Mouse (Mus musculus): ENCODE measurements around the gene Klf1. TPM values are rescaled to one million over a fixed set of nuclear protein-coding genes. Genes with fewer than 3 reads are reported as not detected.

Klf1 gene
- total and polyA plus RNA-seq, 3 experiments, result 0.08 to 0.16 TPM; not detected in 1

GRCm38 (mm10) chr8:84925557-84925956 is 23.8 kb downstream of the Klf1 start:
- WGBS, result 57% methylated on average over 7 of the region's 7 CpGs
- intact Hi-C loops (cut with DNase I), result no loop called here
- Histone ChIP-seq H3K9ac (ENCODE audit: low read depth, low read length) (no peak overlapping the region), H3K4me1 (ENCODE audit: control insufficient read depth, insufficient read depth, low read length) (no peaks in the 10 kb centered on the region), H3K4me3 (no peak overlapping the region), H3K27me3 (ENCODE audit: control insufficient read depth, insufficient read depth, low read length) (peaks cover 5% of the 10 kb centered on the region; the same call in 1 of the 2 replicates), H3K36me3 (ENCODE audit: control insufficient read depth, insufficient read depth, low read length) (no peaks in the 10 kb centered on the region), H3K79me2 (replicated peaks; ENCODE audit: control insufficient read depth, insufficient read depth, low read length) (no peaks in the 10 kb centered on the region), H3K27ac (no peak overlapping the region)
- no peak for TF ChIP-seq CTCF (IDR thresholded peaks at IDR 0.05)
- no peak for TF ChIP-seq EP300 (IDR thresholded peaks at IDR 0.05; ENCODE audit: insufficient read depth, low read depth, low read length)
- no peak for TF ChIP-seq POLR2A (IDR thresholded peaks at IDR 0.05; ENCODE audit: insufficient read depth, low read depth, low read length)
- DNase-seq, result no peak

- H3K36me3 ChIP-seq (ENCODE audit: control insufficient read depth, insufficient read depth, low read length), result no peaks in the 10 kb centered on the region
- no peak overlapping the region for H3K27ac ChIP-seq
- no peak for DNase-seq
- H3K79me2 ChIP-seq (replicated peaks; ENCODE audit: control insufficient read depth, insufficient read depth, low read length), result no peaks in the 10 kb centered on the region
- intact Hi-C loops (cut with DNase I), result no loop called here
- H3K4me3 ChIP-seq, result no peak overlapping the region
- peaks cover 5% of the 10 kb centered on the region; the same call in 1 of the 2 replicates for H3K27me3 ChIP-seq (ENCODE audit: control insufficient read depth, insufficient read depth, low read length)
- no peaks in the 10 kb centered on the region for H3K4me1 ChIP-seq (ENCODE audit: control insufficient read depth, insufficient read depth, low read length)
- TF ChIP-seq EP300 (IDR thresholded peaks at IDR 0.05; ENCODE audit: insufficient read depth, low read depth, low read length), result no peak
- TF ChIP-seq CTCF (IDR thresholded peaks at IDR 0.05), result no peak
- TF ChIP-seq POLR2A (IDR thresholded peaks at IDR 0.05; ENCODE audit: insufficient read depth, low read depth, low read length), result no peak
- WGBS, result 83% methylated on average over 1 of the region's 1 CpGs
- no peak overlapping the region for H3K9ac ChIP-seq (ENCODE audit: low read depth, low read length)
Observed at GRCm38 (mm10) chr8:84927513-84927912, 25.8 kb downstream of the Klf1 start.

GRCm38 (mm10) chr8:84928456-84929306 is 27.0 kb downstream of the Klf1 start:
- 6% methylated on average over 48 of the region's 52 CpGs for whole genome bisulfite sequencing
- TF ChIP-seq POLR2A (IDR thresholded peaks at IDR 0.05; ENCODE audit: insufficient read depth, low read depth, low read length), result no peak
- peak; percentile 72 for TF ChIP-seq CTCF (IDR thresholded peaks at IDR 0.05)
- Histone ChIP-seq H3K27me3 (ENCODE audit: control insufficient read depth, insufficient read depth, low read length) (peaks cover 6% of the 10 kb centered on the region; the same call in 1 of the 2 replicates), H3K4me1 (ENCODE audit: control insufficient read depth, insufficient read depth, low read length) (no peaks in the 10 kb centered on the region), H3K27ac (no peak overlapping the region), H3K4me3 (no peak overlapping the region), H3K36me3 (ENCODE audit: control insufficient read depth, insufficient read depth, low read length) (no peaks in the 10 kb centered on the region), H3K79me2 (replicated peaks; ENCODE audit: control insufficient read depth, insufficient read depth, low read length) (no peaks in the 10 kb centered on the region), H3K9ac (ENCODE audit: low read depth, low read length) (no peak overlapping the region)
- DNase-seq, result peak; percentile 64 to 77
- intact Hi-C loops (cut with DNase I), result loop anchor here (1.0 kb wide), 1 partner anchor 70 kb away; no protein-coding TSS in a partner anchor

DNA sequence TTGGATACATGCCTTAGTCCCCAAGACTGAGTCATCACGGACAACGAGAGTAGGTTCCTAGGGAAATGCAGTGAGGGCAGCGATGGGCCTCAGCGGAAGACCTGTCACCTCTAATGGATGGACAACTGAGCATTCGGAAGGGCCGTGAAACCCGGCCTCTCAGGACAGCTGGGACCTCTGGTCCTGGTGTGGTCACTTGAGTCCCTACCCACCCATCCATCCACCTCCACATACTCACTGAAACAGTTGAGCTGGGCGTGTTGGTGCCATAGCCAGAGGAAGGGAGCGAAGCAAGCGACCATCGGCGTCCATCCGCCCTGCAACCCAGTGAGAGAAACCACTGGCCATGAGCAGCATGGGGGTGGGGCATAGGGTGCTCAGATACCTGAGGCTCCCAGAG is 28.9 kb downstream of the Klf1 start:
- H3K4me3 ChIP-seq, result no peak overlapping the region
- H3K36me3 ChIP-seq (ENCODE audit: control insufficient read depth, insufficient read depth, low read length), result no peaks in the 10 kb centered on the region
- no peak overlapping the region for H3K27ac ChIP-seq
- TF ChIP-seq EP300 (IDR thresholded peaks at IDR 0.05; ENCODE audit: insufficient read depth, low read depth, low read length) (no peak), POLR2A (IDR thresholded peaks at IDR 0.05; ENCODE audit: insufficient read depth, low read depth, low read length) (no peak), CTCF (IDR thresholded peaks at IDR 0.05) (no peak)
- WGBS, result 79% methylated on average over 13 of the region's 13 CpGs
- H3K9ac ChIP-seq (ENCODE audit: low read depth, low read length), result no peak overlapping the region
- intact Hi-C loops (cut with DNase I), result no loop called here
- DNase-seq, result no peak
- no peaks in the 10 kb centered on the region for H3K4me1 ChIP-seq (ENCODE audit: control insufficient read depth, insufficient read depth, low read length)
- peaks cover 15% of the 10 kb centered on the region for H3K27me3 ChIP-seq (ENCODE audit: control insufficient read depth, insufficient read depth, low read length)
- H3K79me2 ChIP-seq (replicated peaks; ENCODE audit: control insufficient read depth, insufficient read depth, low read length), result no peaks in the 10 kb centered on the region

DNA sequence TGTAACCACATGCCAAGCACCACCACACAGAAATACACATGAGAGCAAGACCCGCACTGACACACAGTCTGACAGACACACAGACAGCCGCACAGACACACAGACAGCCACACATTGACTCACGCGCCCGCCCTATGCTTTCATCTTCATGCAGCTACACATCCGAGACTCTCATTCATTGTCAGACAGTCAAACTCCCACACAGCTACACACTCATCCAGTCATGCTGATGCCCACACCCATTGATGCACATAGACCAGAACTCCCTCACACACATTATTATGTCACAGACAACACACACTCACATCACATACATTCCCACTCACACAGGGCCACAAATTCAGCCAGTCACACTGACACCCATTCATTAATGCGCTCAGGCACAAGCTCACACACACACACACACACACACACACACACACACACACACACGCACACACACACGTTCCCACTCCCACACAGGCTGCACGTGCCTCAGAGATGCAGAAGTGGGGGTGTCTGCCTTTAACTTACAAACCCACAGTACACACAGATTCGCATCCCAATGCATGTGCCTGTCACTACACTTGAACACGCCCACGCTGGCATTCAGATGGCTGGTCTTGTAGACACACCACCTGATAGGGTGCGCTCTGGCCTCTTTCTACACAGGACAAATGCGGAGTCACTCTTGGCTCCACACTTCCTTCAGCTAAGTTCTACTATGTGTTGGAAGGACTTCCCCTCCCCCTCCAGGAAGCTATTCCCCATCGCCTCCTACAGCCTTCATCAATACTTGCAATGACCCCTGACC is 32.2 kb downstream of the Klf1 start:
- no peaks in the 10 kb centered on the region for H3K36me3 ChIP-seq (ENCODE audit: control insufficient read depth, insufficient read depth, low read length)
- no peaks in the 10 kb centered on the region for H3K4me1 ChIP-seq (ENCODE audit: control insufficient read depth, insufficient read depth, low read length)
- no peaks in the 10 kb centered on the region for H3K79me2 ChIP-seq (replicated peaks; ENCODE audit: control insufficient read depth, insufficient read depth, low read length)
- DNase-seq, result no peak
- intact Hi-C loops (cut with DNase I), result no loop called here
- WGBS, result 74% methylated on average over 16 of the region's 16 CpGs
- H3K27ac ChIP-seq, result no peak overlapping the region
- H3K27me3 ChIP-seq (ENCODE audit: control insufficient read depth, insufficient read depth, low read length), result peaks cover 34% of the 10 kb centered on the region
- no peak overlapping the region for H3K4me3 ChIP-seq
- no peak overlapping the region for H3K9ac ChIP-seq (ENCODE audit: low read depth, low read length)
- TF ChIP-seq CTCF (IDR thresholded peaks at IDR 0.05) (no peak), EP300 (IDR thresholded peaks at IDR 0.05; ENCODE audit: insufficient read depth, low read depth, low read length) (no peak), POLR2A (IDR thresholded peaks at IDR 0.05; ENCODE audit: insufficient read depth, low read depth, low read length) (no peak)
